Mouse (Mus musculus) midbrain, embryonic 10.5 days (tissue): Measurements from ENCODE around the gene Fcgr4. TPM values are rescaled to one million over a fixed set of nuclear protein-coding genes. Genes with fewer than 3 reads are reported as not detected.
"Not testable (repeated sequence)": the region's sequence is repeated elsewhere in the genome, so short reads cannot be mapped to it uniquely, and the experiment has no call there.

ENCODE experiments used
- DNase-seq: peaks from one replicate; pipeline ENCODE4 v3.0.0-alpha.2; 2017; ENCODE audit warnings: low spot score
- H3K27ac ChIP-seq: fragments of 300-500 bp; sonication (generic); replicated peaks from 2 replicates; pipeline ENCODE4 v1.5.1; 2016; ENCODE audit warnings: mild to moderate bottlenecking
- H3K27me3 ChIP-seq: fragments of 300-500 bp; sonication (generic); 2 replicates; pipeline ENCODE4 v1.6.1; 2016; ENCODE audit warnings: low read depth, mild to moderate bottlenecking; ENCODE audit not compliant: poor library complexity, severe bottlenecking
- H3K36me3 ChIP-seq: fragments of 300-500 bp; sonication (generic); 2 replicates; pipeline ENCODE4 v1.6.1; 2016; ENCODE audit warnings: mild to moderate bottlenecking, moderate library complexity
- H3K4me1 ChIP-seq: fragments of 300-500 bp; sonication (generic); 2 replicates; pipeline ENCODE4 v1.6.1; 2016
- H3K4me3 ChIP-seq: fragments of 300-500 bp; sonication (generic); 2 replicates; pipeline ENCODE4 v1.5.1; 2016; ENCODE audit warnings: mild to moderate bottlenecking, moderate library complexity
- H3K9me3 ChIP-seq: fragments of 300-500 bp; sonication (generic); replicated peaks from 2 replicates; pipeline ENCODE4 v1.6.1; 2016; ENCODE audit warnings: mild to moderate bottlenecking
- WGBS: fragments of 180-500 bp; shearing (Covaris S2); methylation state at CpG from one replicate; pipeline ENCODE4 v1.1.7; 2016; 5-methylcytosine and 5-hydroxymethylcytosine counted together
- polyA plus RNA-seq: library from polyadenylated mRNA; unstranded; fragments of >200 nt; fragmentation: Nextera tagmentation; extraction: Ambion mirVana; gene quantifications from 2 replicates; pipeline ENCODE4 v1.2.1, GENCODE M21; 2016

The Fcgr4 gene
- polyA plus RNA-seq, result 0.25 TPM in 1 of 2 replicates, not detected in the other

DNA sequence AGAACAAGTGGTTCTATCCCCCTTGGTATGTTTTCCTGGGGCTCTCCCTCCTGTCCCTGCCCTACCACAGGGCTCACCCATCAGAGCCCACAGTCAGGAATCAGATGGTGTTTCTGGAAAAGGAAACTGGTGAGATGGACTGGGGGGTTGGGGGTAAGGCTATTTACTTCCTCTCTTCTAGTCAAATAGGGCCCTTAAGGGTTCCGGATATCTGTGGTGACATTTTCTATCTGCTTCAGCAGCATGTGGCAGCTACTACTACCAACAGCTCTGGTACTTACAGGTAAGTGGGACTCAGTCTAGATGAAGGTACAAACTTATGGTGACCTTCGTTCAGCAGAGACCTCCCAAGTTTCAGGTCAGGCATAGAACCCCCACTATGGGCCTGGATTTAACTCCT, at the start of gene Fcgr4:
Gene Fcgr4, plus strand, starts transcription at position 184 of the 400 bp plus-strand sequence.
- Histone ChIP-seq H3K4me3 (no peak within 1 kb of the TSS), H3K4me1 (no peaks in the 10 kb centered on the region), H3K27me3 (no peaks in the 10 kb centered on the region), H3K36me3 (no peaks in the 10 kb centered on the region), H3K27ac (no peak within 1 kb of the TSS), H3K9me3 (no peaks in the 10 kb centered on the region)
- no peak for DNase-seq
- 89% methylated on average over 2 of the region's 2 CpGs for WGBS

DNA sequence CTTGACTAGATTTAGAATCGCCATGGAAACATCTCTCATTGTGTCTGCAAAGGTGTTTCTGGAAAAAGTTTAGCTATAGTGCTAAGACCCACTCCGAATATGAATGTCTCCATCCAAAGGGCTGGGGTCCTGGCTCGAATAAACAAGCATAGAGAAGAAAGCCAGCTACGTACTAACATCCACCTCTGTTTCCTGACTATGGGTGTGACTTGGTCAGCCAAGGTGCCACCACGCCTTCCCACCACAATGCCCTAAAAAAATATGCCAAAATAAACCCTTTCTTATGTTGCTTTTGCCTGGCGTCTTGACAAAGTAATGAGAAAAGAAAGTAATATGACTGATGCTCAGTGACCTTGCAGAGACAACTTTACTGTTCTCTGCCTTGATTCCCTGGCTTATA, 46.2 kb upstream of the Fcgr4 start:
- no peak for DNase-seq
- no peaks in the 10 kb centered on the region for H3K27me3 ChIP-seq
- no peaks in the 10 kb centered on the region for H3K4me1 ChIP-seq
- H3K27ac ChIP-seq, result no peak overlapping the region
- no peak overlapping the region for H3K4me3 ChIP-seq
- no peaks in the 10 kb centered on the region for H3K36me3 ChIP-seq
- no peaks in the 10 kb centered on the region for H3K9me3 ChIP-seq
- WGBS, result 89% methylated on average over 6 of the region's 6 CpGs

- Histone ChIP-seq H3K4me3 (no peak overlapping the region), H3K36me3 (no peaks in the 10 kb centered on the region), H3K27me3 (no peaks in the 10 kb centered on the region), H3K4me1 (no peaks in the 10 kb centered on the region), H3K27ac (no peak overlapping the region), H3K9me3 (no peaks in the 10 kb centered on the region)
- no peak for DNase-seq
- WGBS, result 88% methylated on average over 4 of the region's 4 CpGs
Measured at GRCm38 (mm10) chr1:170972936-170973335, 45.8 kb upstream of the Fcgr4 start.

DNA sequence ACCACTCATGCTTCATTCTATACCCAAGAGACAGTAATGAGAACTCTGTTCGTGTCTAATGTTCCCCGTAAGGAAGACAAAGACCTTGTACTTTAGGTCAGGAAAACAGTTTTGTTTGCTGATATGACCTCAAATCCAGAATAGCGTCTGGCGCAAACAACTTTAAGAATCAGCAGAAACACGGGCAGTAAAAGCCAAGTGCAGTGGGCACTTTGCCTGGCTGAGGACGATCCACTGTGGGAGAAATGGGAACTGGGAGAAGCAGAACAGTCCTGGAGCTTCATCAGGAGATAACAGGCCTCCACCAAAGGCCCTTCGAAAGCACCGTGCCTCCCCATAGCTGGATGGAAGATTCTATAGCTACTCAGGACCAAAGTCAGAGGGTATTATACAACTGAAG, 44.5 kb upstream of the Fcgr4 start:
- H3K9me3 ChIP-seq, result no peaks in the 10 kb centered on the region
- no peak for DNase-seq
- WGBS, result 89% methylated on average over 8 of the region's 8 CpGs
- no peak overlapping the region for H3K4me3 ChIP-seq
- H3K27me3 ChIP-seq, result no peaks in the 10 kb centered on the region
- no peaks in the 10 kb centered on the region for H3K36me3 ChIP-seq
- H3K4me1 ChIP-seq, result no peaks in the 10 kb centered on the region
- H3K27ac ChIP-seq, result no peak overlapping the region

DNA sequence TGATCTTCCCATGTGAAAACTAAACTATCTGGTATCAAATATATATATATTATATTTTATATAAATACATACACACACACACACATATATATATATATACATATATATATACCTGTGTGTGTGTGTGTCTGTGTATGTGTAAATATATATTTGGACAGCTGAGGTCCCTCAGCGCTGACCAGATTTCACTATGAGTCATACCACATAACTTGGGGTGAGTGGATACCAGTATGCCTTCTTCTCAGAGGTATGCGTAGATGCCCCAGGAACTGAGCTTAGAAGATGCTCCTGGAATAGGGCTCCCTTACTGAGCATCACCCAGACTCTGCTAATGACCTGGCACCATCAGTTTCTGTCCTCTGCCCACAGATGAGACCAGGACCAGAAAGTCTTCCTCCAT, 44.0 kb upstream of the Fcgr4 start:
- no peak overlapping the region for H3K27ac ChIP-seq
- H3K27me3 ChIP-seq, result no peaks in the 10 kb centered on the region
- DNase-seq, result no peak
- no peaks in the 10 kb centered on the region for H3K9me3 ChIP-seq
- H3K4me3 ChIP-seq, result no peak overlapping the region
- 96% methylated on average over 2 of the region's 2 CpGs for WGBS
- H3K4me1 ChIP-seq, result no peaks in the 10 kb centered on the region
- no peaks in the 10 kb centered on the region for H3K36me3 ChIP-seq

DNA sequence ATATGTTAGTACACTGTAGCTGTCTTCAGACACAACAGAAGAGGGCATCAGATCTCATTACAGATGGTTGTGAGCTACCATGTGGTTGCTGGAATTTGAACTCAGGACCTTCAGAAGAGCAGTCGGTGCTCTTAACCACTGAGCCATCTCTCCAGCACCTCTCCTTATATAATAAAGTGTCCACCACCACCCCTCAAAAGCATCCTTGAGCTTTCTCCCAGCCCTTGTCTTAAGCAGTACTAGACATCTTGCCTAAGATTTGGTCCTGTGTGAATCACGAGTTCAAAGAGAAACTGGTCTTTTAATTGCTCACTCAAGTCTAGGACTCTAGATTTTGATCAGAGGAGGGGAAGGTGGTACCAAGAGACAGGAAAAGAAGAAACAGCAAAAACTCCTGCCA, 43.4 kb upstream of the Fcgr4 start:
- not testable (repeated sequence) for H3K4me1 ChIP-seq, H3K27me3 ChIP-seq, H3K4me3 ChIP-seq, H3K27ac ChIP-seq, H3K36me3 ChIP-seq, H3K9me3 ChIP-seq, DNase-seq
- 80% methylated on average over 2 of the region's 2 CpGs for WGBS

DNA sequence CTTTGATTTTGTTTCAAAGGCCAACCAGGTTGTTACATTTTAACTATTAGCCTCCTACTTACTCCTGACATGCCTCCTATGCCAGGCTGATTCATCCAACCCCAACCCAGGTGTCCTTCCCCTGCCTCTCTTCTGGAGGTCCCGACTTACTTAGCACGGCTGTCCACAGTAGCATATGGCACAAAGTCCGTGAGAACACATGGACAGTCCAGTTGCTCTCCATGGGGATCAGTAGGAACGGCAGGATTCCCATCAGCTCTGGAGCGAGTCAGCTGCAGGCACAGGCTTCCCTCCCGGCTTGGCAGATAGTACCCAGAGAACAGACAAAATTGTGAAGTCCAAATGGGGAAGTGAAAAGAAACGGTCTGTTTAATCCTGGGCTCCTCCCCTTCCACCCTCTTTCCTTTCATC, 43.0 kb upstream of the Fcgr4 start:
- Histone ChIP-seq H3K27me3 (no peaks in the 10 kb centered on the region), H3K9me3 (no peaks in the 10 kb centered on the region), H3K36me3 (no peaks in the 10 kb centered on the region), H3K4me1 (no peaks in the 10 kb centered on the region), H3K27ac (no peak overlapping the region), H3K4me3 (no peak overlapping the region)
- DNase-seq, result no peak
- WGBS, result 78% methylated on average over 7 of the region's 7 CpGs

DNA sequence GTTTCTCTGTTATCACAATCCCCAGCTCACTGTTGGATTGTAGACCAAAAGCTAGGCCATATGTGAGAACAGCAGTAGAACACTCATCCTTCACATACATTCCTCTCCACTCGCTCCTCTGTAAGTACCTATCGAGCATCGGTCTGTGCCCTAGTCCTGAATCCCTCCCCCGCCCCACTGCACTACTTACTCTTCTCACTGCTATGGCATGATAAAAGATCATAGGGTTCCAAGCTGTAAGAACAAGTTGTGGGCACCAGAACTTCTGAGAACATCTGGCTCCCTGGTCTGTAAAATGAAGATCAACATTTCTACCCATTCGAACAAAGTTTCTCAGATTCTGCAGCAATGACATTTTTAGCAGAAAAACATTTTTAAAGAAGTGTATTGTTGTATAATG, 42.3 kb upstream of the Fcgr4 start, which contains the start of gene Fcgr2b:
Gene Fcgr2b, minus strand, starts transcription at position 101 of the 400 bp plus-strand sequence.
- no peak for DNase-seq
- Histone ChIP-seq H3K27me3 (no peaks in the 10 kb centered on the region), H3K27ac (no peak within 1 kb of the TSS), H3K4me1 (no peaks in the 10 kb centered on the region), H3K36me3 (no peaks in the 10 kb centered on the region), H3K9me3 (no peaks in the 10 kb centered on the region), H3K4me3 (no peak within 1 kb of the TSS)
- 86% methylated on average over 5 of the region's 5 CpGs for WGBS

- no peak overlapping the region for H3K27ac ChIP-seq
- H3K9me3 ChIP-seq, result no peaks in the 10 kb centered on the region
- no peak for DNase-seq
- no peaks in the 10 kb centered on the region for H3K27me3 ChIP-seq
- H3K4me1 ChIP-seq, result no peaks in the 10 kb centered on the region
- no peaks in the 10 kb centered on the region for H3K36me3 ChIP-seq
- WGBS, result 73% methylated on average over 4 of the region's 4 CpGs
- H3K4me3 ChIP-seq, result no peak overlapping the region
Measured at GRCm38 (mm10) chr1:170978601-170979000, 40.1 kb upstream of the Fcgr4 start.

GRCm38 (mm10) chr1:170981679-170982078, 37.0 kb upstream of the Fcgr4 start:
- DNase-seq, H3K9me3 ChIP-seq, H3K36me3 ChIP-seq, H3K4me3 ChIP-seq, H3K4me1 ChIP-seq, H3K27ac ChIP-seq, H3K27me3 ChIP-seq: not testable (repeated sequence)
- 85% methylated on average over 1 of the region's 1 CpGs for WGBS

GRCm38 (mm10) chr1:170982301-170982700, 36.4 kb upstream of the Fcgr4 start:
- Histone ChIP-seq H3K4me1 (no peaks in the 10 kb centered on the region), H3K27ac (no peak overlapping the region)
- 83% methylated on average over 2 of the region's 2 CpGs for WGBS

GRCm38 (mm10) chr1:170983066-170983465, 35.7 kb upstream of the Fcgr4 start:
- H3K4me1 ChIP-seq, result no peaks in the 10 kb centered on the region
- H3K9me3 ChIP-seq, result no peaks in the 10 kb centered on the region
- WGBS, result 84% methylated on average over 4 of the region's 4 CpGs
- DNase-seq, result no peak
- H3K27me3 ChIP-seq, result no peaks in the 10 kb centered on the region
- no peak overlapping the region for H3K27ac ChIP-seq
- no peak overlapping the region for H3K4me3 ChIP-seq
- H3K36me3 ChIP-seq, result no peaks in the 10 kb centered on the region

More at GRCm38 (mm10) chr1:170982301-170982700, 36.4 kb upstream of the Fcgr4 start:
- H3K36me3 ChIP-seq, result no peaks in the 10 kb centered on the region
- no peaks in the 10 kb centered on the region for H3K27me3 ChIP-seq
- H3K4me3 ChIP-seq, result no peak overlapping the region
- H3K9me3 ChIP-seq, result no peaks in the 10 kb centered on the region
- no peak for DNase-seq

GRCm38 (mm10) chr1:170985092-170985491, 33.6 kb upstream of the Fcgr4 start:
- Histone ChIP-seq H3K4me3 (no peak overlapping the region), H3K36me3 (no peaks in the 10 kb centered on the region), H3K27ac (no peak overlapping the region), H3K9me3 (no peaks in the 10 kb centered on the region), H3K27me3 (0 out of 2 replicates have a peak, but pooled peaks cover 10% of the 10 kb centered on the region), H3K4me1 (no peaks in the 10 kb centered on the region)
- DNase-seq, result no peak
- 88% methylated on average over 3 of the region's 3 CpGs for WGBS

DNA sequence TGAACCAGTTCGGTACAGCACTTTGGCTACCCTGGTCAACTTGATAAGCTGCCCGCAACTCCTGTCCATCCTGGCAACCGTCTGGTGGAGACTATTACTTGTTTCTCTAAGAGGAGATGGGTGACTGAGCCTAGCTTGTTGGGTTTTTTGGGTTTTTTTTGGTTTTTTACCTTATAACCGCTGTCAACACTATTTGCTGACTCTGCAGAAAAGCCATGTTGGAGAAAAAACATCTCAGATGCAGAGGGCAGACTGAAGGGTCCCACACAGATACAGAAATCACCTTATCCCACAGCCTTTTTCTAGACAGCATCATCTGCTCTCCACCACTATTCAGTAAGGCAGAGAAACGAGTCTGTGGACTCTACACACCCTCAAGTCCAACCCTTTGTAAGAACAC, 32.9 kb upstream of the Fcgr4 start:
- Histone ChIP-seq H3K36me3 (no peaks in the 10 kb centered on the region), H3K27me3 (0 out of 2 replicates have a peak, but pooled peaks cover 10% of the 10 kb centered on the region), H3K9me3 (no peaks in the 10 kb centered on the region), H3K27ac (no peak overlapping the region), H3K4me3 (no peak overlapping the region), H3K4me1 (no peaks in the 10 kb centered on the region)
- no peak for DNase-seq
- 85% methylated on average over 5 of the region's 5 CpGs for WGBS
